Mouse (Mus musculus) adrenal gland, postnatal 10 days (tissue): ENCODE measurements at regions not wholly inside any gene's neighbourhood (a gene's known extent, or its start where the extent isn't known, plus 50 kb on each side); places are given as distances from the start of the nearest gene placed in this dataset.
A peak's percentile ranks its signal among the peaks of the same experiment; 100 is the strongest.

Experiments
- DNase-seq: peaks from one replicate; pipeline ENCODE4 v3.0.0; 2021; ENCODE audit warnings: mixed read lengths

DNA sequence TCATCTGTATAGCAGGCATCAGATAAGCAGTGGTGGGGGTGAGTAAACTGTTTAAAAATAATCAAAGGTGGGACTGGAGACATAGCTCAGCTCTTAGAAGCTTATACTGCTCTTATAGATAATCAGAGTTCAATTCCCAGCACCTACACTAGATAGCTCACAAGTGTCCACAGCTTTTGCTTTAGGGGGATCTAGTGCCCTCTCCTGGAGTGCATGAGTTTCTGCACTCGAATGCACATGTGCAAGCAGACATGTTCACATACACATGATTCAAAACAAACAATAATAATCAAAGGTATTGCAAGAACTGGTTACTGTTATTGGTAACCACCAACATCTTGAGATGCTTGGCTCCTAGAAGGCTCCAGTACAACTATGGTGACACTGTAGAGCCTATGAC, 343.3 kb downstream of the Gpam start:
- DNase-seq = no peak

DNA sequence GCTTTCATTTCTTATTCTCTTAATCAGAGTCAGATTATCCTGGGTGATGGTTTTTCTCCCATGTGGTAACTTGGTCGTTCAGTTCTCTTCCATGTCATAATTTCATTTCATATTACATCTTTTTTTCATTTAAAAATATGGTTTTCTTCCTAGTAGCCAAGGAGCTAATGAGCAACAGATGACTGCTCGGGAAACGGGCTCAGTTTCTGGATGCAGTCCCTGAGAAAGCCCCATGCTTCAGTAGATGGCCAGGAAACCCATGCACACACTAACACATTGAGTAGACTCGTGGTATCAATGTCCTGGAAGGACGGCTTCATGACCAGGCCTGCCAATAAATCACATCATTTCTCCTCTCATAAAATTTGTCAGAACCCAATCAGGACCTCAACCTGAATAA, 369.3 kb downstream of the Gpam start:
- DNase-seq = no peak

DNA sequence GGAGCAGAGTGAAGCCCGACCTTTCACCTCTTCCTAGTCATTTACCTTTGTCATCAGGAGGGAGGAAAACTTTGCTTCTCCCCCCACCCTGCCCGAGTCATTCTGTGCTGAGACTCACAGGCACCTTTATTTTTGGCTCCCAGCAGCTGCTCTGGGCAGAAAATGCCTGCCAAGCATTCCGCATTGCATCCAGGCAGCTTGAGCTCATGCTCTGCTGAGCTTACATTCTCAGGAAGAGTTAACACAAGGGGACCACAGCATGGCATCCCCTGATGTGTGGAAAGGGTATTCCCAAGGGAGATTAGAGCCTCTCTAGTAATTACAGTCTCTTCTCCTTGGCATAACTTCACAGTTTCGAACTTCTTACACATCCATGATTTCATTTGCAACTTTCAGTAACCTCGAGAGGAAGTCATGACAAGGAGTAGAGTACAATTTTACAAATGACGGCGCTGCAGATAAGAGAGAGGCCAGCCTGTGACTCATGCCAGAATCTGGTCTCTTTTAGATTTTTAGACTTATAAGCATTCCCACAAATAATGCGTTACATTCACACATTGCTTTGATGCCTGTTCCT, 370.3 kb downstream of the Gpam start:
- DNase-seq = peak; percentile 14

DNA sequence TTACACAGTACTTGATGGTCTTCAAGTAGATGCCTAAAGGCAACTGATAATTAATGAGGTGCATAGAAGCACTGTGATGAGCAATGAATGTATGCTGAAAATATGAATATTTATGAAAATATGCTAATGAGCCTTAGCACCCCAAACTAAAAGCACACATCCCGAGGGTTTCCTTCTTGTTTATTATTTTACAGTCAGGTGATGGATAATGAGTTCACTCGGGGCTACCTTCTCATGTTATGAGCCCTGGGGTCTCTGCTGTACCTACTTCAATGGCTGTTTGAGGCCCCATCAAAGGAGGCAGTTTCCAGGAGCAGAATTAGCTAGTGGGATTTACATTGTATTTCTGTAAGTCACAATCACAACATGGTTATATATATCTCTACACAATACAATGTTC, 371.6 kb downstream of the Gpam start:
- DNase-seq = no peak

DNA sequence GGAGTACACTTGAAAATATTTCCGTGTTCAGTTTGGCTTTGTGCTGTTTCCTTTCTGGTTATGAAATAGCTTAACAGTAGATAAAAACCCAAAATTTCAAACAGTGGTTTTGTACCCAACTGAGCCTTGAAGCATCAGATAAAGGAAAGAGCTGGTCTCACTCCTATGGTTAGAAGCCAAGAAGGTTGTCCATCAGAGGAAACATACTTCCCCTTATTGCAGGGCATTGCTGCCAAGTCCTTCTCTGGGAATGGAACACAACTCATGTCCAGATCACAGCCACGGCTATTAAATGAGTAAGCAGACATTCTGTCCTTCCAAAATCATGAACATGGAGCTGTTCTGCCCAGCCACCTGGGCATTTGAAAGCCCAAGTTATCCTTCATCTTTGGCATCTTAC, 393.1 kb downstream of the Gpam start:
- DNase-seq = no peak

DNA sequence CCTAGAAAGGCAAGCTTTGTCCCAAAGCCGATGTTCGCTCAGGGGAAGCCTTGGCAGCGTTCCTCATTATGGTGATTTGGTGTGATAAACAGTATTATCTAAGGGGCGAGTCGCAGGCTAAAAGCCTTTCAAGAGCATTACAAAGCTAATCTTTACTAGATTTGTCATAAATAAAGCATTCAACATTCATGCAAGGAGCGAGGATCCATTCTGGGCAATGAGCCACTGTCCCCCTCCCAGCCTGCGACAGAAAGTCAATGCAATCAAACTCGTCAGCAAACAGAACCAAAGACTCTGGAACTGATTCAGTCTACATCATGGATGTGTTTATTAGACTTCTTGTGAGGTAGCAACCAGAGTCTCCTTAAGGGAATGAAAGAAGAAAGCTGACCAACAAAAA, 395.3 kb downstream of the Gpam start:
- DNase-seq = no peak

DNA sequence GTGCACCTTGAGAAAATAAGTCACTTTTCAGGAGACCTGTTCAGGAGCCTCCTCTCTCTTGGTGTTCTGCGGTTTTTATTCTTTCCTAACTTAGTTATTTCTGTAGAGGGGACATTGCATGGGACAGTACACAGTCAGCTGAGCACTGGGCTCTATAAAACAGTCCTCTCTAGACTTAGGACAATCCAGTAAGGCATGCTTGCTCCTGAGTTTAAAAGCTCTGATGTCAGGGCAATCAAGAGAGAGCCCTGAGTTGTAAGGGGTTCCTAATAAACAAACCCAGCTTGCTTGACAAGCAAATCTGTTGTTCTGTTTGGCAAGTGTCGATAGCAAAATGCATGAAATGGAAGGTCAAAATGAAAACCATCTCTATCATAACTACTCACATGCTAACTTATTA, 395.7 kb downstream of the Gpam start:
- no peak for DNase-seq

DNA sequence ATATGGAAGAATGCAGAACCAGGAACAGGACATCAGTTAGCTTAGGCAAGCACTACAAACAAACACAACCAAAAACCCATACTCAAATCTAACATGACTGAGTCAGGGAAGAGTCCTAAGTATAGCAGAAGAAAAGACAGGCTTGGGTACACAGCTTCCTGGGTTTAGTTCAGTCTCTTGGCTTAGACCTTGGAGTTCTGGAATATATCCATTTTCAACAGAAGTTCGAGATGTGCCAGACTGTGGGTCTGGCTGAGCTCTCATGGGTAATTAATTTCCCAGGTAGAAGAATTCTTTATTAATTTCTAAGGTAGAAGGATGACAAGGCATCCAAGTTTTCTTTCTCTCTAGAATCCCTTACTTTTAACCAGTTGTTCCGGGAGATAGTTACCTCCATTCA, 396.2 kb downstream of the Gpam start:
- no peak for DNase-seq

DNA sequence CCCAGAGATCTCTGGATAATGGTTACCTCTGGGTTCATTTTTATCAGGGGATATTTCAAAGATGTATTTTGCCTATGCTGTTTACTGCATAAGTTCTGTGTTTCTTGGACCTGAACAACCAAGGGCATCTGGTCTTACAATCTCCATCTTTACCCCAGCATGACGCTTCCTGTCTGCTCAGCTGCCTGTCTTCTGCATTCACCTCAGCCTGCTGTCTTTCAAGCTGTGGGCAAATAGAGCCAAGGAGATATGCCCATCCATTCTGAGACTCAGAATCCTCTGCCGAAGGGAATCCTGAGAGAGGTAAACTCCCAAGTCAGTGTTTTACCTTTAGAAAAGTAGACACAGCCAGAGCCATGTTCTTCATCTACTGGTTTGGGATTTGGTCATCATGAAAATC, 396.7 kb downstream of the Gpam start:
- DNase-seq = no peak

DNA sequence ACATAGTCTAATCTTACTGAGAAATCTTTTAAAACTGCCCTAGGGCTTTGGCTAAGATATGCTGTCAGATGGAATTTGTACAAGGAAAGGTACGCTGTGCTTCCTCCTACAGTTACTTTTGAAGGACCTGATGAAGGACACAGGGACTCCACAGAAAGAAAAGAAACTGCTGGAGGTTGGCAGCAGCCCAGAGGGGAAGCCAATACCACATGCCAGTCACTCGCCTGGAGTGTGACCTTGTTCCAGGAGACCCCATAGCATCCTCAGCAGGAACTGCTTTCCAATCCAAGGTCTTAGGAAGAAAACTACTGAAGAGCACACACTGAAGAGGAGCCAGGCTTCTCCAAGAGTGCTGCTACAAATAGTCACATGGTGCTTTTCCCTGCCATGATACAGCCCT, 404.9 kb downstream of the Gpam start:
- DNase-seq = no peak

DNA sequence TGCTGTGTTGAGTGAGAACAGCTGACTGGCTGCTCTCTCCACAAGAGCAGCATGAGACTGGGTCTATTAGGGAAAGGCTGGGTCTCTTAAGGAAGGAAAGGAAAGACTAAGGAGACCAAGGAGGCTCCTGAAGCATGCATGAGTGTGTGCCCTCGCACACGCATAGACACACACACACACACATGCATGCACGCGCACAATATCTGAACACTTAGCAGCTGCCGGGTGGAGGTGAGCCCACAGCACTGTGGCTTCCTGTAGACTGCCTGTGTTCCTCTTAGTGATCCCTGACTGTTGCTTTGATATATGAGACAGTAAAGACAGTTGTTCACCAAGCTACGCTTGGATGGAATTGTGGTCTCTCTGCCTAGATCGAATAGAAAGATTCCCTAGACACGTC, 429.6 kb downstream of the Gpam start:
- DNase-seq = no peak

DNA sequence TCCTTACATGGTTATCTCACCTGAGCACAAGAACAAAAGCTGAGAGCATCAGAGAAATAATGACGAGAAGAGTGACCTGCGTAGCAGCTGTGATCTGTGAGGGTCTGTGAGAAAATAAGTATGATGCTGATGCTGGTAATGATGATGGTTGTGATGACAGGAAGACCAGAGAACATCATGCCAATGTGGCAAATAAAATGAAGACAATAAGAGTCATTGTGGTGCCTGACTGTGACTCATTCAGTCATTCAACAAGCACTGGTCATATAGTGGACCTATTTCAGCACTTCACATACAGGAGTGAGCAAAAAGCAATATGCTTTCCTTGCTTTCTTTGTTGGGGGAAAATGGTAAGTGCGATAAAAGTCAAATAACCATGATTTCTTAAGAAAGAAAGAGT, 433.3 kb downstream of the Gpam start:
- no peak for DNase-seq

DNA sequence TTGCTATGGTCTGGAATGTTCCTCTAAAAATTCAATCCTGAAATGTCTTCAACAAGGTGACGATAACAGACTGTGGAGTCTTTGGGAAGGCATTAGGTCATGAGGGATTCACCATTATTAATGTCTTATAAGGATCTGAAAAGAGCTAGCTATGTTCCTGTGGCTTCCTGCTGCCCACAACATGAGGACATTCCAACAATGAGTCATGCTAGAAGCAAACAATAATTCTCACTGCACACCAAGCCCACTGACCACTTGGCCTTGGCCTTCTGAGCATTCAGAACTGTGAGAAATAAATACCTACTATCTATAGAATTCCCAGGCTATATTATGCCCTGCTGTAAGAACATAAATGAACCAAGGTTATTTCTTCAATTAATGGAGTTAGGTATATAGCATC, 433.9 kb downstream of the Gpam start:
- no peak for DNase-seq

DNA sequence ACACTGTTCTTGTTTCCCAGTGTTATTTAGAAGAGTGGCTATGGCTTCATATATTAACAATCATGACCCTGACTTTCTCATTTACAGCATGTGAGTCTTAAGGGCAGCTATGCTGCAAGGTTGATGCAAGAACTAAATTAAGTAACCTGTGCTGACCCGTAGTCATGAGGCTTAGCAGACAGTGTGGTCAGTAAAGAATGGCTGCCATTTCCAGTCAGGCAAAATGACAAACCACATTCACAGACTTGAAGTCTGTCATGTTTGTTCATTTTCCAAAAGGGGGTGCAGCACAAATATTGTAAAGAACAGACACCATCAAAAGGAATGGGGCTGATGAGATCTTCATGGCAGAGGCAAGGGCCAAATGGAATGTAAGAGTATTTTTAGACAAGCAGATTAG, 435.2 kb downstream of the Gpam start:
- DNase-seq = no peak

DNA sequence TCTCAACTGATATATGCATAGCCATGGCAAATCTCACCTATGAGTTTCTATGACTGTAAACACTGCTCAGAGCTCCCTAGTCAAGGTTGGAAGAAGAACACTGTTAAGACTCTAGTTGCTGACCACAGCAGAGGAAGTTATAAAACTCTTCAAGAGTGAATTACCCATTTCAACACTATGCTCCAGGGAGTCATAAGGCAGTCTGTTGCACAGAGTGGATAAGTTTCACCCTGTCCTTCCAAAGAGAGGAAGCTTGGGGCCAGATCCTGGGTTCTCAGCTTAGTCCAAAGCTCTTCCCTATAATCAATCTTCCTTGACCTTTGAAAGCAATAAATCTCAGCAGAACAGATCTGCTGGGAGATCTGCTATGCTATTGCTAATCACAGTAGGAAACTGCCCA, 438.4 kb downstream of the Gpam start:
- peak; percentile 16 for DNase-seq

DNA sequence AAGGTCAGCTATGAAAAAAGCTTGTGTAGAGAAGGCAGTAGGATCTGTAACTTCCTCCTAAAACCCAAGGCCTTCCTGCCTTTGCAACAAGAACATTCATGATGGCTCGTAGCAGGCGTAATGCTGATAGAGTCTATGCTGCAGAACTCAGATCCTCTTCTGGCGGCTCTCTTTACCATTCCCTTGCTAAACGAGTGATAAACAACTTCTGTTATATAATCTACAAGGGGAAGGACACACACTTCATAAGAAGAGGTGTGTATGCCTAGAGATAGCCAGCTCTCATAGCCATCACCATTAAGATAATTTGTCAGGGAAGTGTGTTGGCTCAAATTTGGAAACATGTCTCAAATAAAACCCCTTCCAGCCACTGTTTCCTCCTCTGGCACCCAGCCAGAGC, 441.9 kb downstream of the Gpam start:
- no peak for DNase-seq
